Mouse (Mus musculus) heart, embryonic 15.5 days (tissue): ENCODE results near the gene Plpp7. TPM values are rescaled to one million over a fixed set of nuclear protein-coding genes. Genes with fewer than 3 reads are reported as not detected.

Experiments used
- ATAC-seq: fragments of 200-750 bp; cut with Nextera tagmentation; replicated peaks from 2 replicates; pipeline ENCODE4 v1.8.0; 2017; ENCODE audit warnings: low read depth, moderate TSS enrichment; ENCODE audit not compliant: insufficient number of reproducible peaks, insufficient read depth, low FRiP score
- H3K27ac ChIP-seq: fragments of 300-500 bp; sonication (generic); 2 replicates; pipeline ENCODE4 v1.5.1; 2015; ENCODE audit warnings: mild to moderate bottlenecking, inconsistent platforms
- H3K27me3 ChIP-seq: fragments of 300-500 bp; sonication (generic); 2 replicates; pipeline ENCODE4 v1.6.1; 2015; ENCODE audit warnings: inconsistent platforms
- H3K36me3 ChIP-seq: fragments of 300-500 bp; sonication (generic); 2 replicates; pipeline ENCODE4 v1.6.1; 2015; ENCODE audit warnings: mild to moderate bottlenecking, inconsistent platforms
- H3K4me1 ChIP-seq: fragments of 300-500 bp; sonication (generic); replicated peaks from 2 replicates; pipeline ENCODE4 v1.6.1; 2015; ENCODE audit warnings: inconsistent platforms
- H3K4me2 ChIP-seq: fragments of 300-500 bp; sonication (generic); 2 replicates; pipeline ENCODE4 v1.6.1; 2015; ENCODE audit warnings: inconsistent platforms, mild to moderate bottlenecking, moderate library complexity
- H3K4me3 ChIP-seq: fragments of 300-500 bp; sonication (generic); 2 replicates; pipeline ENCODE4 v1.5.1; 2015; ENCODE audit warnings: mild to moderate bottlenecking, inconsistent platforms
- H3K9ac ChIP-seq: fragments of 300-500 bp; sonication (generic); 2 replicates; pipeline ENCODE4 v1.6.1; 2015; ENCODE audit warnings: mild to moderate bottlenecking, inconsistent platforms
- H3K9me3 ChIP-seq: fragments of 300-500 bp; sonication (generic); replicated peaks from 2 replicates; pipeline ENCODE4 v1.6.1; 2016; ENCODE audit warnings: inconsistent platforms
- WGBS: fragments of 180-500 bp; shearing (Covaris S2); methylation state at CpG from one replicate; pipeline ENCODE4 v1.1.7; 2015; ENCODE audit warnings: mixed read lengths; 5-methylcytosine and 5-hydroxymethylcytosine counted together
- polyA plus RNA-seq: library from polyadenylated mRNA; unstranded; fragments of >200 nt; fragmentation: Nextera tagmentation; extraction: Ambion mirVana; gene quantifications from 2 replicates; pipeline ENCODE4 v1.2.1, GENCODE M21; 2015

Gene Plpp7
- polyA plus RNA-seq, 1 experiment from 2014 or later, result 16.1 TPM

DNA sequence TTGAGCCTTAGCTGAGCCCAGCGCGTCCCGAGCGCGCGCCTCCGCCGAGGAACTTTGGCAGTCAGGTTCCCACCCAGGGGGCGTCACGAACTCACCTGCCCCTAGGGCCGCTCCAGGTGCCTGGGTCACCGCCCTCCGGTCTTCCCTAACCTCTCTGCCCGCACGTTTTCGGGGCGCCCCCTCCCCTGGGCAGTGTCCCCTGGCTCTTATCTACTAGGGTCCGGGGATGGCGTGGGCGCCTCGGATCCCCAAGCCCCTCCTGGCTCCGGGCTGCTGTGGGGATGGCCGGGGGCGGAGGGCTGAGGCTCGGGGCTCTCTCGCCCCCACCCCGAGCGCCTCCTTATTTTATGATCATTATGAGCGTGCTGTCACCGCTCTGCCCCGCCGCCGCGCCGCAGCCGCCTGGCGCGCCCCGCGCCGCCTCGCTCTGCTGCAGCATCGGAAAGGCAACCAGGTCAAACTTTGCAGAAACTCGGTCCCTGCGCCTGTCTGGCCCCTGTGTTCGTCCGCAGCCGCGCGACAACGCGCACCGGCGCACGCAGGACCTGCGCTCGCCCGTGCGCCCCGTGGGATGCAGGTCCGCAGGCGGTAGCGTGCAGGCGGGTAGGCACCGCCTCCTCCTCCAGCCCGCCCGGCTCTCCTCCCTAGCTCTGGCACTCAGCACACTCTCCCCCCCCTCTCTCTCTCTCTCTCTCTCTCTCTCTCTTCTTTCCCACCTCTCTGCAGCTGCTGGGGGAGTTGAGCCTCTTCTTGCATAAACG is 11.0 kb upstream of the Plpp7 start, which contains the start of gene Fam78a:
Gene Fam78a (minus strand): TSS at position 747 of the 761 bp plus-strand sequence.
- Histone ChIP-seq H3K4me2 (peak within 1 kb of the TSS; percentile 99), H3K27ac (peak within 1 kb of the TSS; percentile 89), H3K9me3 (no peaks in the 10 kb centered on the region), H3K4me3 (peak within 1 kb of the TSS; percentile 58), H3K4me1 (peaks cover 39% of the 10 kb centered on the region), H3K27me3 (0 out of 2 replicates have a peak, but pooled peaks cover 3% of the 10 kb centered on the region), H3K9ac (peak within 1 kb of the TSS; percentile 71), H3K36me3 (no peaks in the 10 kb centered on the region)
- ATAC-seq, result peak; percentile 59
- WGBS, result 1% methylated on average over 64 of the region's 68 CpGs

DNA sequence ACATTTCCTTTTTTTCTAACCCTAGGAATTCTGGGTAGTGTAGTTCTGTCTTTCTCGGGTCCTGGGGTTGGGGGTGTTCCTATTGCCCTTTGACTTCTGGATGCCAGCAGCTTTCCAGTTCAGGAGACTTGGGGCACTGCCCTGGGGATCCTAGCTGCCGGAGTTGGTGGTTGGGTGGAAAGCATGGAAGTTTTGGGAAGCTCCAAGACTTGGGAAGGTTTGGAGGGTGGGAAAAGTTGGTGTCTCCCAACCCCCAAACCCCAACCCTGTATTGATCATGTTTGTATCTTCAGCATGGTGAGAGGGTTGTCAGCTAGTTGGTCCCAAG is 10.5 kb upstream of the Plpp7 start:
- H3K4me3 ChIP-seq, result peak overlapping the region; percentile 58
- WGBS, result 24% methylated on average over 2 of the region's 2 CpGs
- H3K27ac ChIP-seq, result peak overlapping the region; percentile 89; the same call in 1 of the 2 replicates
- no peak for ATAC-seq
- H3K9ac ChIP-seq, result peak overlapping the region; percentile 71; the same call in 1 of the 2 replicates
- H3K4me2 ChIP-seq, result peak overlapping the region; percentile 99
- H3K9me3 ChIP-seq, result no peaks in the 10 kb centered on the region
- H3K27me3 ChIP-seq, result 0 out of 2 replicates have a peak, but pooled peaks cover 3% of the 10 kb centered on the region
- peaks cover 36% of the 10 kb centered on the region for H3K4me1 ChIP-seq
- H3K36me3 ChIP-seq, result no peaks in the 10 kb centered on the region

DNA sequence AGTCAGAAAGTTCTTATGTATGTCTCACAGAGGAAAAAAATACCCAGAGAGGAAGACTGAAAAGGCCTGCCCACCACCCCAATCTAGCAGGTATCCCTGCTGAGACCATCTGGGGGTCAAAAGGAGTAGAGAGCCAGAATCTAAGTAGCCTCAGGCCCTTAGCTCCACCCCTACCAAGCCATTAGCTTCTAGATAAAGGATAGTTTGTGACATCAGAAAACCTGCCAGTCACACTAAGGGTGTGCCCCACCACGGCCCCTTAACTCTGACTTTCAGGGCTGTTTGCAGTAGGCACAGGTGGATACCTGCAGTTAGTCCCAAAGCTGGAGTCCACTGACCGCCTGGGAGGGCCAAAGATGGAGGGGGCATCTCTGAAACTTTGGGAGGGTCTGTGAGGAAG is 10.1 kb upstream of the Plpp7 start:
- Histone ChIP-seq H3K4me3 (no peak overlapping the region), H3K27me3 (0 out of 2 replicates have a peak, but pooled peaks cover 3% of the 10 kb centered on the region), H3K9me3 (no peaks in the 10 kb centered on the region), H3K4me2 (no peak overlapping the region), H3K4me1 (peaks cover 32% of the 10 kb centered on the region), H3K27ac (peak overlapping the region; percentile 89; the same call in 1 of the 2 replicates), H3K36me3 (no peaks in the 10 kb centered on the region), H3K9ac (no peak overlapping the region)
- ATAC-seq, result no peak
- 72% methylated on average over 2 of the region's 2 CpGs for WGBS

DNA sequence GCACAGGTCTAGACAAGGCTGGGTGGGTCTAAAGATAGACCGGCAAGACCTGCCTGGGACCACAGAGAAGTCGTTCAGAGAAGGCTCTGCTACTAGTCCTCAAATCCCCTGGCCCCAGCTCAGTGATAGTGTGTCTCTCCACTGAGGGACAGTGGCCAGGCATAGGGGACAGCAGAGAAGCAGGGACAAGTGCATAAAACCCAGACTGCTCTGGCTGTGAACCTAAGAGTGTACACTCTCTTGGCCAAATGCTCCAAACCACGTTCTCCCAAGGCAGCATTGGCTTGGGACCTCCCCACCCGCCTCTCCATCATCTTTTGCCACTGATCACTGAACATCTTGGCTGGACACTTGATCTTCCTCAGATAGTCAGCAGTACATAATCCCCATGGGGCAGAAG is 7.7 kb upstream of the Plpp7 start:
- no peak overlapping the region for H3K9ac ChIP-seq
- no peaks in the 10 kb centered on the region for H3K9me3 ChIP-seq
- 0 out of 2 replicates have a peak, but pooled peaks cover 3% of the 10 kb centered on the region for H3K27me3 ChIP-seq
- ATAC-seq, result no peak
- 61% methylated on average over 4 of the region's 4 CpGs for WGBS
- peaks cover 20% of the 10 kb centered on the region for H3K4me1 ChIP-seq
- H3K4me3 ChIP-seq, result no peak overlapping the region
- no peaks in the 10 kb centered on the region for H3K36me3 ChIP-seq
- no peak overlapping the region for H3K27ac ChIP-seq
- H3K4me2 ChIP-seq, result no peak overlapping the region

DNA sequence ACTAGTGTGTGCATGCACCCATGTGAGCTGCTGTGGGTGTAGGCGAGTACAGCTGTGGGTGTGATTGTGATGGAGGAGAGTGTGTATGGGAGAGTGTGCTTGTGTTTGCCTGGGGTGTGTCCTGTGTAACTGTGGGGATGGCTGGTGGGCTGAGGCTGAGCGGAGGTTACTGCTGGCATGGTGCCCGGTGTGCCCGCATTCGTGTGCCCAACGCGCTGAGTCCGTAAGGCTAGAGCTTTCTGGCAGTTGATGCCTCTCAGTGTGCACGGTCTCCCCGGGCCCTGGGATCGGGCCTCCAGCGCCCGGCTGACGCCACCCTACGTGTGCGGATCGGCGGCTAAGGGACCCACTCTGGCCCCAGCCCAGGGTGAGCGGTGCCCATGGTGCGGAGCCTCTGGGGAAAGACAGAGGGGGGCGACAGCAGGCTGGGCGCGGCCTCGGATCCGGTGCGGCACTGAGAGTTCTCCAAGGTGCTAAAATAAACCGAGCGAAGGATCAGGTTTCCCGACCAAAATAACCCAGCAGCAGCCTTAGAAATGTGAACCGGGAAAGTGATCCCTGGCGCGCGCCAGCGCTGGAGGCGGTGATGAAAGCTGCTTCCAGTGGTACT is 6.9 kb upstream of the Plpp7 start:
- peak overlapping the region; percentile 93 for H3K27ac ChIP-seq
- H3K4me3 ChIP-seq, result peak overlapping the region; percentile 42
- peak; percentile 43 for ATAC-seq
- H3K36me3 ChIP-seq, result no peaks in the 10 kb centered on the region
- peaks cover 20% of the 10 kb centered on the region for H3K4me1 ChIP-seq
- WGBS, result 6% methylated on average over 35 of the region's 35 CpGs
- H3K9me3 ChIP-seq, result no peaks in the 10 kb centered on the region
- H3K4me2 ChIP-seq, result peak overlapping the region; percentile 74
- peak overlapping the region; percentile 49 for H3K9ac ChIP-seq
- H3K27me3 ChIP-seq, result 0 out of 2 replicates have a peak, but pooled peaks cover 3% of the 10 kb centered on the region

DNA sequence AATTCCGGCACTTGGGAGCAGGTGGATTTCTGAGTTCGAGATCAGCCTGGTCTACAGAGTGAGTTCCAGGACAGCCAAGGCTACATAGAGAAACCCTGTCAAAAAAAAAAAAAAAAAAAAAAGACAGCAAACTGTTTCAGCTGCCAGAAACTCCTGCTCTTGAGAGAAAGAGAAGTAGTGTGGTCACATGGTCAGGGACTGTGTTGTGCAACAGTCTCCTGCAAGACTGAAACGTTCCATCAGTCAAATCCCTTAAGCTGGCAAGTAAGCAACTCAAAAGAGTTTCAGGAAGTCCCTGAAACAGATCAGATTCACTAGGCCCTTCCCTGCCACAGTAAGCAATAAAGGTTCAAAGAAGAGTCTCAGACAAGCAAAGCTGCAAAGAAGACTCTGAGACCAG is 5.7 kb upstream of the Plpp7 start:
- 0 out of 2 replicates have a peak, but pooled peaks cover 3% of the 10 kb centered on the region for H3K27me3 ChIP-seq
- H3K27ac ChIP-seq, result peak overlapping the region; percentile 93
- no peaks in the 10 kb centered on the region for H3K9me3 ChIP-seq
- H3K36me3 ChIP-seq, result no peaks in the 10 kb centered on the region
- H3K9ac ChIP-seq, result no peak overlapping the region
- H3K4me1 ChIP-seq, result peaks cover 17% of the 10 kb centered on the region
- no peak overlapping the region for H3K4me2 ChIP-seq
- no peak for ATAC-seq
- WGBS, result 62% methylated on average over 3 of the region's 3 CpGs
- H3K4me3 ChIP-seq, result no peak overlapping the region

DNA sequence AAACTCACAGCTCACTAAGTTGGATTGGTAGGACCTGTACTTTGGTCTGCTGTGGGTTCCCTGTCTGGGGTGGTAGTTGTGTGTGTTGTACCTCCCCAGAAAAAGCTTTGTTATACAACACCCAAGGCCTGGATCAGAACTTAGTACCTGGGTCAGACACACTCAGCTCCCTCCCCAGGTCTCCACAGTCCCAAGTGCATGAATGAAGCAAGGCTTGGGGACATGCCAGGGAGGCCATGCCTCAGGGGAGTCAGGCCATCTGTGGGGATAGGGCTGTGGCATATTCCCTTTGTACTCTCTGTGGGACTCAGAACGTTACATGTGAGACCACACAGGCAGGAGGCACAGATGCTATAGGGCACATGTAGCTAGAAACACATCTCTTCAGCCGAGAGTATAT is 5.2 kb upstream of the Plpp7 start:
- Histone ChIP-seq H3K27ac (no peak overlapping the region), H3K9me3 (no peaks in the 10 kb centered on the region), H3K4me2 (no peak overlapping the region), H3K9ac (no peak overlapping the region), H3K4me3 (no peak overlapping the region), H3K4me1 (peaks cover 15% of the 10 kb centered on the region), H3K36me3 (no peaks in the 10 kb centered on the region), H3K27me3 (0 out of 2 replicates have a peak, but pooled peaks cover 3% of the 10 kb centered on the region)
- WGBS, result 65% methylated on average over 2 of the region's 2 CpGs
- no peak for ATAC-seq

DNA sequence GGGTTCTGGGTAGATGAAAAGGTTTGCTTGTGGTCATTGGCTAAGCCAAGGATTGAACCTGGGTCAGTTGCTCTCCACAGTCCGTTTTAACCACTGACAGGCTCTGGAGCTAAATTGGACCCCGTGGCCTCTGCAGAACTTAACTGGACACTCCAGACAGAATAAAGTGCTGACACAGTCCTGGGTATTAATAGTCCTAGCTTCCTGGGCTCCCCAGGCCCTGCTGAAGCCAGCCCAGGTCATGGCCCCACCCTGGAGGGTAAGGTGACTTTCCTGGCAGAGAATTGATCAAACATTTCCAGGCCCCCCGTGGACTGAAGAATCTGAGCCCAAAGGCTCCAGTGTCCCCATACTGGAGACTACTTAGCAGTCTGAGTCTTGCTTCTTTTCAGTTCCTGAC is 3.4 kb upstream of the Plpp7 start:
- Histone ChIP-seq H3K27me3 (0 out of 2 replicates have a peak, but pooled peaks cover 3% of the 10 kb centered on the region), H3K36me3 (no peaks in the 10 kb centered on the region), H3K9me3 (no peaks in the 10 kb centered on the region), H3K27ac (no peak overlapping the region), H3K4me3 (no peak overlapping the region), H3K4me1 (peaks cover 27% of the 10 kb centered on the region), H3K9ac (0 out of 2 replicates have a peak overlapping the region, but pooled peaks have one; percentile 14), H3K4me2 (no peak overlapping the region)
- no peak for ATAC-seq
- WGBS, result 50% methylated on average over 3 of the region's 3 CpGs

DNA sequence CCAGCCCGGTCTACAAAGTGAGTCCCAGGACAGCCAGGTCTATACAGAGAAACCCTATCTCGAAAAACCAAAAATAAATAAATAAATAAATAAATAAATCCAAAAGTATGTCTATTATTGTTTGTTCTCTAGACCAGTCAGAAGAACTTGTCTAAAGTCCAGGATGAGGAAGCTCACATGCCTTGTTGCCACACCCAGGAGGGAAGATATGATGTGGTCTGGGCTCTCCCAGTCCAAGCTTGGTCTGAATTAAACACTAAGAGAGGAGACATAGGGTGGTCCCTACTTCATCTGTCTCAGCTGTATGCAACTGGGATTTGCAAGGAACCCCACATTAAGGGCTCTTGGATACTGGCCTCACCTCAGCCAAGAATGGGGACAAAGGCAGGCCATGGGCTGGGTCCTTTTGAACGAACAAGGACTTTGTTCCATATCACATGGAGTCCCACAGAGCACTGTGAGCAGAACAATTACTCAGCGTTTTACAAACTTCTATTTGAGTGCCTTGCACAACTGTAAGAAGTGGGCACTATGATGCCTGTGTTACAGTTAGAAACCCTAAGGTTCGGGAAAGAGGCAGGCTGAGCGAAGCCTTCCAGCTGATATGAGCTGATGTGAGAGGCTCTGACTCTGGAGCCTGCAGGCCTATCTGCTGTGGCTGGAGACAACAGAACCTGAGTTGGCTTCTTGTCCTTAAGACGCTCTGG is 1.2 kb upstream of the Plpp7 start:
- 84% methylated on average over 7 of the region's 7 CpGs for WGBS
- H3K27ac ChIP-seq, result no peak overlapping the region
- no peaks in the 10 kb centered on the region for H3K27me3 ChIP-seq

DNA sequence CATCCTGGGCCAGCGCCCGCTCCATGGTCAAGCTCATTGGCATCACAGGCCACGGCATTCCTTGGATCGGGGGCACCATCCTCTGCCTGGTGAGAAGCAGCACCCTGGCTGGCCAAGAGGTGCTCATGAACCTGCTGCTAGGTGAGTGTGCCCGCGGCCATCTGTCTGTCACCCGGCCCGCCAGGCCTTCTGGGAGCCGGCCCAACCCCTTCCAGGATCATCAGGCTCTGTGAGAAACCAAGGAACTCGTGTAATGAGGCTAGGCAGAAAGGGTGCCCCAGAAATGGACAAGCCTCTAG is 743 bp downstream of the Plpp7 start:
- H3K9ac ChIP-seq, result peak overlapping the region; percentile 70
- H3K36me3 ChIP-seq, result peaks cover 4% of the 10 kb centered on the region; the same call in 1 of the 2 replicates
- WGBS, result 77% methylated on average over 10 of the region's 10 CpGs
- H3K4me3 ChIP-seq, result peak overlapping the region; percentile 52
- H3K27ac ChIP-seq, result peak overlapping the region; percentile 82
- H3K4me2 ChIP-seq, result peak overlapping the region; percentile 76
- no peaks in the 10 kb centered on the region for H3K9me3 ChIP-seq
- ATAC-seq, result no peak
- no peaks in the 10 kb centered on the region for H3K27me3 ChIP-seq
- H3K4me1 ChIP-seq, result peaks cover 12% of the 10 kb centered on the region

More for the DNA sequence above, 1.2 kb upstream of the Plpp7 start:
- ATAC-seq, result no peak
- H3K4me2 ChIP-seq, result no peak overlapping the region
- H3K4me3 ChIP-seq, result no peak overlapping the region
- peaks cover 15% of the 10 kb centered on the region for H3K4me1 ChIP-seq
- H3K36me3 ChIP-seq, result no peaks in the 10 kb centered on the region; the same call in 1 of the 2 replicates
- no peak overlapping the region for H3K9ac ChIP-seq
- no peaks in the 10 kb centered on the region for H3K9me3 ChIP-seq

DNA sequence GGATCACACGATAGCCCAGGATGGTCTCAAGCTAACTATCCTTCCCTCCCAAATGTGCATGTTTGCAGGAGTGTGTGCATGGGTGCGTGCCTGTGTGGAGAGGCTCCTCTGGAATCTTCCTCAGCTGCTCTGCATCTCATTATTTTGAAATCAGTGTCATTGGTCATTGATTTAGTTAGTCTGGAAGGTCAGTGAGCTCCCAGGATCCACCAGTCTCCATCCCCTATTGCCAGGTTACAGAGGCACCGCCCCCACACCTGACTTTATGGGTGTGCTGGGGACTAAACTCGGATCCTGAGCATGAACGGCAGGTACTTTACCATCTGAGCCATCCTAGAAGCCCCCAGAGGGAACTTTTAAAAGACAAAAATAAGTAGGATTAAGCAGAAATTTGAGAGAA is 7.6 kb downstream of the Plpp7 start:
- WGBS, result 64% methylated on average over 5 of the region's 5 CpGs

More for the DNA sequence above, 7.6 kb downstream of the Plpp7 start:
- no peaks in the 10 kb centered on the region for H3K9me3 ChIP-seq
- H3K4me2 ChIP-seq, result no peak overlapping the region
- no peaks in the 10 kb centered on the region for H3K27me3 ChIP-seq
- H3K4me1 ChIP-seq, result peaks cover 41% of the 10 kb centered on the region
- peaks cover 4% of the 10 kb centered on the region; the same call in 1 of the 2 replicates for H3K36me3 ChIP-seq
- no peak overlapping the region for H3K9ac ChIP-seq
- H3K4me3 ChIP-seq, result no peak overlapping the region
- ATAC-seq, result no peak
- no peak overlapping the region for H3K27ac ChIP-seq
